Mouse (Mus musculus): Measurements from ENCODE around the gene Tbc1d10a. TPM values are rescaled to one million over a fixed set of nuclear protein-coding genes. Genes with fewer than 3 reads are reported as not detected.
A peak's percentile ranks its signal among the peaks of the same experiment; 100 is the strongest.

Tbc1d10a gene
- polyA plus RNA-seq, 1 experiment from 2014 or later = 35.0 TPM

GRCm38 (mm10) chr11:4251376-4251775 is 64.8 kb downstream of the Tbc1d10a start:
- no peaks in the 10 kb centered on the region for H3K36me3 ChIP-seq (replicated peaks)
- H3K4me2 ChIP-seq = no peak overlapping the region
- H3K4me1 ChIP-seq = no peaks in the 10 kb centered on the region
- no peak overlapping the region for H3K9ac ChIP-seq
- H3K9me3 ChIP-seq = no peaks in the 10 kb centered on the region
- H3K27ac ChIP-seq = no peak overlapping the region
- H3K27me3 ChIP-seq (replicated peaks) = no peaks in the 10 kb centered on the region
- no peak overlapping the region for H3K4me3 ChIP-seq
- ATAC-seq (replicated peaks) = no peak
- 67% methylated on average over 3 of the region's 3 CpGs for WGBS

- H3K27ac ChIP-seq = no peak overlapping the region
- H3K4me3 ChIP-seq = no peak overlapping the region
- no peaks in the 10 kb centered on the region for H3K4me1 ChIP-seq
- no peaks in the 10 kb centered on the region; the same call in 1 of the 2 replicates for H3K27me3 ChIP-seq (replicated peaks)
- H3K9ac ChIP-seq = no peak overlapping the region
- no peak overlapping the region for H3K4me2 ChIP-seq
- no peaks in the 10 kb centered on the region for H3K9me3 ChIP-seq
- ATAC-seq (replicated peaks) = no peak
- no peaks in the 10 kb centered on the region for H3K36me3 ChIP-seq (replicated peaks)
- WGBS = 57% methylated on average over 2 of the region's 2 CpGs
Observed at GRCm38 (mm10) chr11:4252886-4253285, 66.3 kb downstream of the Tbc1d10a start.

- no peaks in the 10 kb centered on the region; the same call in 1 of the 2 replicates for H3K27me3 ChIP-seq (replicated peaks)
- no peak for ATAC-seq (replicated peaks)
- no peak within 1 kb of the TSS for H3K4me2 ChIP-seq
- H3K4me3 ChIP-seq = no peak within 1 kb of the TSS
- H3K27ac ChIP-seq = no peak within 1 kb of the TSS
- H3K9ac ChIP-seq = no peak within 1 kb of the TSS
- H3K36me3 ChIP-seq (replicated peaks) = no peaks in the 10 kb centered on the region
- 66% methylated on average over 11 of the region's 11 CpGs for WGBS
- H3K9me3 ChIP-seq = no peaks in the 10 kb centered on the region
- peaks cover 6% of the 10 kb centered on the region for H3K4me1 ChIP-seq
Observed at GRCm38 (mm10) chr11:4256846-4257607, 70.4 kb downstream of the Tbc1d10a start, which contains the start of gene Lif. Lif (plus strand) TSS chr11:4257557.

- H3K4me2 ChIP-seq = no peak overlapping the region
- no peak overlapping the region for H3K9ac ChIP-seq
- no peaks in the 10 kb centered on the region for H3K36me3 ChIP-seq (replicated peaks)
- H3K4me1 ChIP-seq = peaks cover 6% of the 10 kb centered on the region
- no peaks in the 10 kb centered on the region; the same call in 1 of the 2 replicates for H3K27me3 ChIP-seq (replicated peaks)
- no peak overlapping the region for H3K4me3 ChIP-seq
- no peak for ATAC-seq (replicated peaks)
- no peaks in the 10 kb centered on the region for H3K9me3 ChIP-seq
- H3K27ac ChIP-seq = no peak overlapping the region
- WGBS = 52% methylated on average over 5 of the region's 5 CpGs
Observed at GRCm38 (mm10) chr11:4257756-4258155, 71.2 kb downstream of the Tbc1d10a start.

GRCm38 (mm10) chr11:4258657-4259082 is 72.1 kb downstream of the Tbc1d10a start:
- 3% methylated on average over 7 of the region's 7 CpGs for whole genome bisulfite sequencing
- peak overlapping the region; percentile 24 for H3K4me3 ChIP-seq
- no peaks in the 10 kb centered on the region; the same call in 1 of the 2 replicates for H3K27me3 ChIP-seq (replicated peaks)
- peaks cover 6% of the 10 kb centered on the region for H3K4me1 ChIP-seq
- H3K4me2 ChIP-seq = peak overlapping the region; percentile 52
- H3K36me3 ChIP-seq (replicated peaks) = no peaks in the 10 kb centered on the region
- no peaks in the 10 kb centered on the region for H3K9me3 ChIP-seq
- no peak overlapping the region for H3K9ac ChIP-seq
- peak; percentile 68 for ATAC-seq (replicated peaks)
- H3K27ac ChIP-seq = no peak overlapping the region

GRCm38 (mm10) chr11:4260463-4261187 is 74.0 kb downstream of the Tbc1d10a start:
- no peak overlapping the region for H3K4me3 ChIP-seq
- no peaks in the 10 kb centered on the region for H3K36me3 ChIP-seq (replicated peaks)
- H3K27me3 ChIP-seq (replicated peaks) = peaks cover 17% of the 10 kb centered on the region
- no peak overlapping the region for H3K27ac ChIP-seq
- H3K4me2 ChIP-seq = peak overlapping the region; percentile 7; the same call in 1 of the 2 replicates
- 38% methylated on average over 14 of the region's 14 CpGs for WGBS
- ATAC-seq (replicated peaks) = no peak
- H3K9me3 ChIP-seq = no peaks in the 10 kb centered on the region
- H3K4me1 ChIP-seq = peaks cover 6% of the 10 kb centered on the region
- no peak overlapping the region for H3K9ac ChIP-seq

- H3K36me3 ChIP-seq (replicated peaks) = no peaks in the 10 kb centered on the region
- H3K9ac ChIP-seq = no peak overlapping the region
- ATAC-seq (replicated peaks) = 0 out of 2 replicates have a peak, but pooled peaks have one; percentile 9
- H3K4me1 ChIP-seq = peaks cover 10% of the 10 kb centered on the region
- H3K9me3 ChIP-seq = no peaks in the 10 kb centered on the region
- no peak overlapping the region for H3K4me2 ChIP-seq
- H3K4me3 ChIP-seq = no peak overlapping the region
- WGBS = 39% methylated on average over 7 of the region's 7 CpGs
- peaks cover 22% of the 10 kb centered on the region for H3K27me3 ChIP-seq (replicated peaks)
- no peak overlapping the region for H3K27ac ChIP-seq
Observed at GRCm38 (mm10) chr11:4261188-4261494, 74.6 kb downstream of the Tbc1d10a start.

- Histone ChIP-seq H3K4me2 (no peak overlapping the region), H3K27me3 (replicated peaks) (peaks cover 28% of the 10 kb centered on the region), H3K27ac (no peak overlapping the region), H3K9ac (no peak overlapping the region), H3K4me3 (no peak overlapping the region), H3K36me3 (replicated peaks) (no peaks in the 10 kb centered on the region), H3K9me3 (no peaks in the 10 kb centered on the region), H3K4me1 (peaks cover 17% of the 10 kb centered on the region)
- no peak for ATAC-seq (replicated peaks)
- WGBS = 29% methylated on average over 5 of the region's 5 CpGs
Observed at GRCm38 (mm10) chr11:4261969-4262368, 75.4 kb downstream of the Tbc1d10a start.

- Histone ChIP-seq H3K4me1 (peaks cover 20% of the 10 kb centered on the region), H3K4me3 (no peak overlapping the region), H3K27ac (no peak overlapping the region), H3K36me3 (replicated peaks) (no peaks in the 10 kb centered on the region), H3K27me3 (replicated peaks) (peaks cover 37% of the 10 kb centered on the region), H3K4me2 (no peak overlapping the region), H3K9me3 (no peaks in the 10 kb centered on the region), H3K9ac (no peak overlapping the region)
- ATAC-seq (replicated peaks) = no peak
- 13% methylated on average over 7 of the region's 7 CpGs for WGBS
Observed at GRCm38 (mm10) chr11:4262847-4263246, 76.3 kb downstream of the Tbc1d10a start.

- Histone ChIP-seq H3K9me3 (no peaks in the 10 kb centered on the region), H3K4me1 (peaks cover 20% of the 10 kb centered on the region), H3K27ac (no peak overlapping the region), H3K36me3 (replicated peaks) (no peaks in the 10 kb centered on the region), H3K27me3 (replicated peaks) (peaks cover 41% of the 10 kb centered on the region), H3K9ac (no peak overlapping the region), H3K4me3 (no peak overlapping the region), H3K4me2 (no peak overlapping the region)
- no peak for ATAC-seq (replicated peaks)
- whole genome bisulfite sequencing = 36% methylated on average over 1 of the region's 1 CpGs
Observed at GRCm38 (mm10) chr11:4263296-4263695, 76.7 kb downstream of the Tbc1d10a start.

GRCm38 (mm10) chr11:4264066-4264465 is 77.5 kb downstream of the Tbc1d10a start:
- 68% methylated on average over 7 of the region's 7 CpGs for WGBS
- Histone ChIP-seq H3K9me3 (no peaks in the 10 kb centered on the region), H3K4me2 (no peak overlapping the region), H3K9ac (no peak overlapping the region), H3K4me1 (peaks cover 20% of the 10 kb centered on the region), H3K27me3 (replicated peaks) (peaks cover 42% of the 10 kb centered on the region), H3K4me3 (no peak overlapping the region), H3K27ac (no peak overlapping the region), H3K36me3 (replicated peaks) (no peaks in the 10 kb centered on the region)
- ATAC-seq (replicated peaks) = no peak
